In the genomic region with DNA sequence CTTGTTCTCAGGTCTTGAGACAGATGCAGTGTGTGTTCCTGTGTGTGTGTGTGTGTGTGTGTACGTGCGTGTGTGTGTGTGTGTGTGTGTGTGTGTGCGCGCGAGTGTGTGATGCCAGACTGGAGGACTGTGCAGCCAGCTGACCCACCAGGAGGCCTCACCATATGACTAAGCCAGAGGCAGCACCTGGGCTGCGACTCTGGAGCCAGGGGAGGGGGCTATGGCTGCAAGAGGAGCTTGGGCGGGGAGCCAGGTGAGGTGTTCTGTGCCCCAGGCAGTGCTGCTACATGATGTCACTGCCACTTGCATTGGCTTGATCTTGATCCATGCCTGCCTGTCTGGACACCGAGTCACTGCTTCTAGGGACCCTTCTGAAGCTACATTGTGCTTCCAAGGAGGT, we compare ENCODE assay signal across 11 mouse cellular contexts.
DNase-seq lines count a peak whose midpoint lies in the region; ATAC-seq and TF ChIP-seq lines count a peak whose summit lies in the region.
"Had no signal": no experiment of that assay in that cellular context is flagged by ENCODE, and none has a peak within 500 bp of the region (broad histone marks: within the 10 kb centered on the region; RNA-seq: fewer than 3 reads in every experiment).

No protein-coding gene starts in this region.

- peak overlapping the region; percentile 37 for H3K4me2 ChIP-seq in kidney, embryonic 15.5 days
- no peak overlapping the region for H3K4me2 ChIP-seq in hindbrain, embryonic 16.5 days (ENCODE audit: low read length)
- H3K4me2 ChIP-seq: intestine, embryonic 15.5 days; liver, embryonic 15.5 days had no signal

- TF ChIP-seq CTCF in brain, embryonic 14.5 days (IDR thresholded peaks at IDR 0.05; ENCODE audit: borderline replicate concordance, extremely low read depth, insufficient read depth, insufficient read length) = no peak

- H3K4me1 ChIP-seq in kidney, embryonic 15.5 days = peaks cover 10% of the 10 kb centered on the region; the same call in 1 of the 2 replicates
- H3K4me1 ChIP-seq in forebrain, embryonic 10.5 days = peaks cover 16% of the 10 kb centered on the region
- peaks cover 12% of the 10 kb centered on the region for H3K4me1 ChIP-seq in hindbrain, embryonic 16.5 days (ENCODE audit: control insufficient read depth, insufficient read depth, low read depth, low read length)
- H3K4me1 ChIP-seq: liver, embryonic 15.5 days had no signal

- WGBS in kidney, embryonic 15.5 days = 74% methylated on average over 8 of the region's 8 CpGs
- WGBS in forebrain, embryonic 10.5 days = 73% methylated on average over 8 of the region's 8 CpGs
- 51% methylated on average over 8 of the region's 8 CpGs for WGBS in hindbrain, embryonic 16.5 days

- ATAC-seq in kidney, embryonic 15.5 days (replicated peaks; ENCODE audit: low FRiP score) = no peak
- ATAC-seq in hindbrain, embryonic 16.5 days = peak; percentile 11; the same call in 1 of the 2 replicates
- ATAC-seq: intestine, embryonic 15.5 days had no signal

- H3K27ac ChIP-seq in kidney, embryonic 15.5 days = no peak overlapping the region
- 0 out of 2 replicates have a peak overlapping the region, but pooled peaks have one; percentile 30 for H3K27ac ChIP-seq in forebrain, embryonic 10.5 days
- no peak overlapping the region for H3K27ac ChIP-seq in hindbrain, embryonic 16.5 days (ENCODE audit: low read depth, low read length)
- H3K27ac ChIP-seq: intestine, embryonic 15.5 days; liver, embryonic 15.5 days had no signal

- DNase-seq in kidney, postnatal 10 days = no peak
- peak; percentile 74 for DNase-seq in brain, embryonic 14.5 days (ENCODE audit: low read depth)
- DNase-seq in forebrain, embryonic 10.5 days (ENCODE audit: extremely low spot score, low spot score) = no peak
- DNase-seq in frontal cortex, postnatal 25 days (ENCODE audit: low spot score in 2 of 2) = no peak
- no peak for DNase-seq in embryo, embryonic 9.5 days (ENCODE audit: extremely low spot score)
- DNase-seq: adrenal gland, adult 2 months; gastrocnemius, postnatal 10 days had no signal

- TF ChIP-seq POLR2A in brain, embryonic 14.5 days (IDR thresholded peaks at IDR 0.05; ENCODE audit: borderline replicate concordance, extremely low read depth, insufficient read depth, insufficient read length, poor library complexity, severe bottlenecking) = no peak

- H3K27me3 ChIP-seq in kidney, embryonic 15.5 days = peaks cover 30% of the 10 kb centered on the region
- peaks cover 30% of the 10 kb centered on the region for H3K27me3 ChIP-seq in forebrain, embryonic 10.5 days (ENCODE audit: poor library complexity, severe bottlenecking)
- H3K27me3 ChIP-seq in hindbrain, embryonic 16.5 days (replicated peaks; ENCODE audit: control insufficient read depth, insufficient read depth, low read length) = peaks cover 3% of the 10 kb centered on the region; the same call in 1 of the 2 replicates

- H3K4me3 ChIP-seq in kidney, embryonic 15.5 days (replicated peaks) = no peak overlapping the region
- no peak overlapping the region for H3K4me3 ChIP-seq in forebrain, embryonic 10.5 days
- H3K4me3 ChIP-seq in hindbrain, embryonic 16.5 days (ENCODE audit: low read length) = no peak overlapping the region
- H3K4me3 ChIP-seq: intestine, embryonic 15.5 days; liver, embryonic 15.5 days had no signal

- H3K9ac ChIP-seq in kidney, embryonic 15.5 days = no peak overlapping the region
- no peak overlapping the region for H3K9ac ChIP-seq in hindbrain, embryonic 16.5 days (ENCODE audit: low read depth, low read length)
- H3K9ac ChIP-seq: intestine, embryonic 15.5 days; liver, embryonic 15.5 days had no signal

- no peaks in the 10 kb centered on the region for H3K9me3 ChIP-seq in kidney, embryonic 15.5 days (replicated peaks)
- H3K9me3 ChIP-seq in forebrain, embryonic 10.5 days = peaks cover 3% of the 10 kb centered on the region; the same call in 1 of the 2 replicates
- H3K9me3 ChIP-seq in hindbrain, embryonic 16.5 days (ENCODE audit: control insufficient read depth, low read length) = no peaks in the 10 kb centered on the region
- H3K9me3 ChIP-seq: intestine, embryonic 15.5 days; liver, embryonic 15.5 days had no signal

- H3K36me3 ChIP-seq in kidney, embryonic 15.5 days = no peaks in the 10 kb centered on the region
- no peaks in the 10 kb centered on the region for H3K36me3 ChIP-seq in forebrain, embryonic 10.5 days (replicated peaks)
- H3K36me3 ChIP-seq in hindbrain, embryonic 16.5 days (ENCODE audit: control insufficient read depth, insufficient read depth, low read length) = no peaks in the 10 kb centered on the region
- H3K36me3 ChIP-seq: intestine, embryonic 15.5 days; liver, embryonic 15.5 days had no signal
